Mouse (Mus musculus) embryonic facial prominence, embryonic 13.5 days (tissue): ENCODE data around the gene Erf. TPM values are rescaled to one million over a fixed set of nuclear protein-coding genes. Genes with fewer than 3 reads are reported as not detected.
A peak's percentile ranks its signal among the peaks of the same experiment; 100 is the strongest.

ENCODE experiments used
- ATAC-seq: fragments of 200-750 bp; cut with Nextera tagmentation; 2 replicates; pipeline ENCODE4 v1.8.0; 2017; ENCODE audit warnings: low read depth; ENCODE audit not compliant: insufficient number of reproducible peaks, insufficient read depth, low FRiP score, low TSS enrichment
- H3K27ac ChIP-seq: fragments of 300-500 bp; sonication (generic); 2 replicates; pipeline ENCODE4 v1.5.1; 2015; ENCODE audit warnings: moderate library complexity, mild to moderate bottlenecking, inconsistent platforms
- H3K27me3 ChIP-seq: fragments of 300-500 bp; sonication (generic); 2 replicates; pipeline ENCODE4 v1.6.1; 2015; ENCODE audit warnings: mild to moderate bottlenecking, inconsistent platforms
- H3K36me3 ChIP-seq: fragments of 300-500 bp; sonication (generic); 2 replicates; pipeline ENCODE4 v1.6.1; 2015; ENCODE audit warnings: mild to moderate bottlenecking, inconsistent platforms
- H3K4me1 ChIP-seq: fragments of 300-500 bp; sonication (generic); 2 replicates; pipeline ENCODE4 v1.6.1; 2015; ENCODE audit warnings: inconsistent platforms
- H3K4me2 ChIP-seq: fragments of 300-500 bp; sonication (generic); 2 replicates; pipeline ENCODE4 v1.6.1; 2015; ENCODE audit warnings: moderate library complexity, mild to moderate bottlenecking, inconsistent platforms
- H3K4me3 ChIP-seq: fragments of 300-500 bp; sonication (generic); 2 replicates; pipeline ENCODE4 v1.5.1; 2015; ENCODE audit warnings: mild to moderate bottlenecking, inconsistent platforms
- H3K9ac ChIP-seq: fragments of 300-500 bp; sonication (generic); 2 replicates; pipeline ENCODE4 v1.6.1; 2015; ENCODE audit warnings: mild to moderate bottlenecking, inconsistent platforms
- H3K9me3 ChIP-seq: fragments of 300-500 bp; sonication (generic); 2 replicates; pipeline ENCODE4 v1.6.1; 2016; ENCODE audit warnings: inconsistent platforms
- WGBS: fragments of 180-500 bp; shearing (Covaris S2); methylation state at CpG from one replicate; pipeline ENCODE4 v1.1.7; 2015; ENCODE audit warnings: mixed read lengths; 5-methylcytosine and 5-hydroxymethylcytosine counted together
- polyA plus RNA-seq: library from polyadenylated mRNA; unstranded; fragments of >200 nt; fragmentation: Nextera tagmentation; extraction: Ambion mirVana; gene quantifications from 2 replicates; pipeline ENCODE4 v1.2.1, GENCODE M21; 2015

The Erf gene
- polyA plus RNA-seq, 1 experiment from 2014 or later = 25.3 TPM

DNA sequence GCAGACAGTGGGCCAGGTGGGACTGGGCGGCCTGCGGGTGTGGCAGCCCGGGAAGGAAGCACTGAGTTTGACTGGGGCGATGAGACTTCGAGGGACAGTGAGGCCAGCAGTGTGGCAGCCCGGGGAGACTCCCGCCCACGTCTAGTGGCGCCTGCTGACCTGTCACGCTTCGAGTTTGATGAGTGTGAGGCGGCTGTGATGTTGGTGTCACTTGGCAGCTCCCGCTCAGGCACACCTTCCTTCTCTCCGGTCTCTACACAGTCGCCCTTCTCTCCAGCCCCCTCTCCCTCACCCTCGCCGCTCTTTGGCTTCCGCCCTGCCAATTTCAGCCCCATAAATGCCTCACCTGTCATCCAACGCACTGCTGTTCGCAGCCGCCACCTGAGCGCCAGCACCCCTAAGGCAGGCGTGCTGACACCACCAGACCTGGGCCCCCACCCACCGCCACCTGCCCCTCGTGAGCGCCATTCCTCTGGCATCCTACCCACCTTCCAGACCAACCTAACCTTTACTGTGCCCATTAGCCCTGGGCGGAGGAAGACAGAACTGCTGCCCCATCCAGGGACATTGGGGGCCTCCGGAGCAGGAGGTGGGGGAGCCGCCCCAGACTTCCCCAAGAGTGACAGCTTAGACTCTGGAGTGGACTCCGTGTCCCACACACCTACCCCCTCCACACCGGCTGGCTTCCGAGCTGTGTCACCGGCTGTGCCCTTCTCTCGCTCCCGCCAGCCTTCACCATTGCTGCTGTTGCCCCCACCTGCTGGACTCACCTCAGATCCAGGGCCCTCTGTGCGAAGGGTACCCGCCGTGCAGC lies 22.1 kb upstream of the Erf start:
- Histone ChIP-seq H3K27ac (no peak overlapping the region), H3K4me2 (no peak overlapping the region), H3K4me3 (no peak overlapping the region), H3K9me3 (no peaks in the 10 kb centered on the region), H3K36me3 (peaks cover 40% of the 10 kb centered on the region), H3K9ac (0 out of 2 replicates have a peak overlapping the region, but pooled peaks have one; percentile 21), H3K4me1 (peaks cover 63% of the 10 kb centered on the region), H3K27me3 (no peaks in the 10 kb centered on the region)
- ATAC-seq = no peak
- 89% methylated on average over 38 of the region's 38 CpGs for WGBS

DNA sequence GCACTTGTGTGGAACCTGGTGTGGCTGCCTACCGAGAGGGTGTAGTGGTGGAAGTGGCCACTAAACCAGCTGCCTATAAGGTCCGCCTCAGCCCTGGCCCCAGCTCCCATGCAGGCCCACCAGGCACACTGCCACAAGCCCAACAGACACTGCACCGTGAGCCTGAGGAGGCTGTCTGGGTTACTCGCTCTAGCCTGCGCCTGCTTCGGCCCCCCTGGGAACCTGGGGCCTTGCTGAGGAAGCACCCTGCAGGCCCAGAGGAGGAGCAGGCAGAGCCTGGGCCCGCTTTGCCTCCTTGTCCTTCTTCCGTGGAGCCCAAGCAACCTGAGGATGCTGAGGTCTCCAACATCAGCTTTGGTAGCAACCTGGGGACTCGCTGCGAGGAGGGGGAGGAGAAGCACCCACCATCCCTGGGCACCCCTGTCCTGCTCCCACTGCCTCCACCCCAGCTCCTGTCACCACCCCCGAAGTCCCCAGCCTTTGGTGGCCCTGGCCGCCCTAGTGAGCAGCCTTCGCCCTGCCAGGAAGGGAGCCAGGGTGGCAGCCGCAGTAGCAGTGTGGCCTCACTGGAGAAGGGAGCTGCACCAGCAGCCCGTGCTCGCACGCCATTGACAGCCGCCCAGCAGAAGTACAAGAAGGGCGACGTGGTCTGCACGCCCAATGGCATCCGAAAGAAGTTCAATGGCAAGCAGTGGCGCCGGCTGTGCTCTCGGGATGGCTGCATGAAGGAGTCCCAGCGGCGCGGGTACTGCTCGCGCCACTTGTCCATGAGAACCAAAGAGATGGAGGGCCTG lies 21.3 kb upstream of the Erf start:
- ATAC-seq = no peak
- 87% methylated on average over 30 of the region's 30 CpGs for WGBS
- Histone ChIP-seq H3K4me1 (peaks cover 58% of the 10 kb centered on the region), H3K27me3 (no peaks in the 10 kb centered on the region), H3K4me2 (no peak overlapping the region), H3K9ac (0 out of 2 replicates have a peak overlapping the region, but pooled peaks have one; percentile 21), H3K36me3 (peaks cover 40% of the 10 kb centered on the region), H3K4me3 (no peak overlapping the region), H3K9me3 (no peaks in the 10 kb centered on the region), H3K27ac (no peak overlapping the region)

DNA sequence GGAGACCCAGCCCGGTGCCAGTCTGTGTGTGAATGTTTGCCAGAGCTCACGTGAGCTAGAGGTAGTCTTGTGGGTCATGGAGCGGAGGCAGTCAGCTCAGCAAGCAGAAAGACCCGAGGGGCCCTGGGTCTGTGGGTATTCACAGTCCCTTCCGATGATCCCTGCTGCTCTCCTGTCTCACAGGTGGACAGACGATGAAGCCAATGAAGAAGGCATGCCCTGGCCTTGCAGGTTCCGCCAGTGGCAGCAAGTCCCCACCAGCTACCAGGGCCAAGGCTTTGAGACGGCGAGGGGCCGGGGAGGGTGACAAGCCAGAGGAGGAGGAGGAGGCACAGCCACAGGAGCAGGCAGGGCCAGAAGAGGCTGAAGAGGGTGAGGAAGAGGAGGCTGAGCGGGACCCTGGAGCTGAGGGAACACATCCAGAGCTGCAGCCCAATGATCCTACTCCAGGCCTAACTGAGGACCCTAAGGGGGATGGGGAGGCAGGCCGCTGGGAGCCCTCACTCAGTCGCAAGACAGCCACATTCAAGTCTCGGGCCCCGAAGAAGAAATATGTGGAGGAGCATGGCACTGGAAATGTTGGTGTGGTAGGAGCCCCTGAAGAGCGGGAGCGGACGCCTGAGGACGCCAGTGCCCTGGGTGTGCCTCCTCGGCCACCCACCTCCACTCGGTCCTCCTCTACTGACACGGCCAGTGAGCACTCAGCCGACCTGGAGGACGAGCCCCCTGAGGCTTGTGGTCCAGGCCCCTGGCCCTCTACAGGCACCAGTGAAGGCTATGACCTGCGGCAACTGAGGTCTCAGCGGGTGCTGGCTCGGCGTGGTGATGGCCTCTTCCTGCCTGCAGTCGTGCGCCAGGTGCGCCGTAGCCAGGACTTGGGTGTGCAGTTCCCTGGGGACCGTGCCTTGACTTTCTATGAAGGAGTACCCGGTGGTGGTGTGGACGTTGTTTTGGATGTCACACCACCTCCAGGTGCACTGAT lies 20.4 kb upstream of the Erf start:
- H3K4me1 ChIP-seq = peaks cover 51% of the 10 kb centered on the region
- H3K27ac ChIP-seq = no peak overlapping the region
- H3K9ac ChIP-seq = peak overlapping the region; percentile 82
- WGBS = 88% methylated on average over 35 of the region's 35 CpGs
- ATAC-seq = no peak
- no peak overlapping the region for H3K4me3 ChIP-seq
- H3K36me3 ChIP-seq = peaks cover 38% of the 10 kb centered on the region
- no peak overlapping the region for H3K4me2 ChIP-seq
- H3K9me3 ChIP-seq = no peaks in the 10 kb centered on the region
- no peaks in the 10 kb centered on the region for H3K27me3 ChIP-seq

DNA sequence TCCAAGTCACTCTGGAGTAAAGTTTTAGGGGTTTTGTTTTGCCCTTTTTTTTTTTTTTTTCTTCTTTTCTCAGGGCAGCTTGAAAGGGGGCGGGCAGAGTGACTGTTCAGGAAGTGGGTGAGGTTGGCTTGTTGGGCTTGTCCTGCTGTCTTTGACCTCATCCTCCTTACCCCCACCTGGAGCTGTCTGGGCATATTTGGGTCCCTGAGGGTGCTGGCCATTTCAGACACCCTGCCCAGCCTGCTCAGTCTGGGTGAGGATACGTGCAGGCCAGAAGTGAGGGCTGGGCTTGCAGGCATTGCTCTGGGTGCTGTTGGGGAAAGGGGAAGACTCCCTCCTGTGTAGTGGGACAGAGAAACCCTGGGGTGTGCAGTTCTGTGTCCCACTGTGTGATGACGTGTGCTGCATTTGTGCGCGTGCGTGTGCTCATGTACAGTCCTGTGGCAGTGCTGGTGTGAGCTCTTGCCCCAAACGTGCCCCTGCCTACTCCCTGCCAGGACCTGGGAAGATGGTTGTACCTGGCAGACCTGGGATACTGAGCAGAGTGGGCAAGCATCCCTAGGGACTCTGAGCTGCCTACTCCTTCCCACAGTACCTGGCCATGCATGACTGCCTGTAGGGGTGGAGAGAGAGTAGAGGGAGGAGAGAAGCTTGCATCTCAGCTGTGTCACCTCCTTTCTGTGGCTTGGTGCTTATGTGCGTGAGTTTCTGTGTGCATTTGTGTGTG lies 19.1 kb upstream of the Erf start:
- no peak for ATAC-seq
- Histone ChIP-seq H3K9ac (peak overlapping the region; percentile 82; the same call in 1 of the 2 replicates), H3K27me3 (no peaks in the 10 kb centered on the region), H3K4me3 (peak overlapping the region; percentile 77), H3K9me3 (no peaks in the 10 kb centered on the region), H3K4me2 (peak overlapping the region; percentile 82), H3K27ac (peak overlapping the region; percentile 75), H3K36me3 (peaks cover 38% of the 10 kb centered on the region), H3K4me1 (peaks cover 39% of the 10 kb centered on the region)
- 83% methylated on average over 8 of the region's 8 CpGs for WGBS

DNA sequence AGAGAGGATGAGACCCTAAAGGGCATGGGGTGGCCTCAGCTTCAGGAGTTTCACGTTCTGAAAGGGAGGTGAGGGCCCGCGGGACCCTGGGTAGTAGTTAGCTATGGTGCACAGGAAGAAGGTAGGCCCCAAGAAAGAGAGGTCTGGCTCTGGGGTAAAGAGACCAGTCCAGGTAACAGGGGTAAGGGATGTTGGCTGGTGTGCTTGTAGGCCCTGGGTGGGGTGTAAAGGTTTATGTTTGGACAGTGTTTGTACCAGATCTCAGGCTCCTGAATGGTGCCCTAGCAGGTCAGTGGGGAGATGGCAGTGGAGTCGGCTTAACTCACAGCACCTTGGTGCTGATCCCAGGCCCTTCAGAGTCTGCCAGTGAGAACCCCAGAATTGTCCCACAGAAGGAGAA lies 18.5 kb upstream of the Erf start:
- peak overlapping the region; percentile 75 for H3K27ac ChIP-seq
- peak overlapping the region; percentile 82 for H3K4me2 ChIP-seq
- peak overlapping the region; percentile 77 for H3K4me3 ChIP-seq
- peak overlapping the region; percentile 82 for H3K9ac ChIP-seq
- H3K4me1 ChIP-seq = peaks cover 32% of the 10 kb centered on the region
- no peak for ATAC-seq
- H3K27me3 ChIP-seq = no peaks in the 10 kb centered on the region
- H3K36me3 ChIP-seq = peaks cover 35% of the 10 kb centered on the region
- H3K9me3 ChIP-seq = no peaks in the 10 kb centered on the region
- WGBS = 45% methylated on average over 4 of the region's 4 CpGs

DNA sequence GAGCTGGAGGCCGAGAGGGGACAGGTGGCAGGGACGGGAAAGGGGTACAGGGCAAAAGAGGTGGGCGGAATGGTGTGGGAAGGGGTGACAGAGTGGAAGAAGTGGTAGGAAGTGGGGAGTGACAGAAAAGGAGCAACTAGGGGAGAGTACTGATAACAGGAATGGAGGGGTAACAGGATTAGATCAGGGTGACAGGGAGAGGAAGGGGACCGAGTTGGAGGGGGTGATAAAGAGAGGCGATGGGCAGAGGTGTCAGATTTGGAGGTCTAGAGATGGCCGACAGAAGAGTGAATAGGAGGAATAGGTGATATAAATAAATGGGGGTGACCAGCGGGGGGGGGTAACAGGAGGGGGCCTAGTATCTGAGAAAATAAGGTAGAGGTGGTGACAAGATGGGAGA lies 18.0 kb upstream of the Erf start:
- ATAC-seq = no peak
- H3K27me3 ChIP-seq = no peaks in the 10 kb centered on the region
- H3K9me3 ChIP-seq = no peaks in the 10 kb centered on the region
- peak overlapping the region; percentile 82 for H3K9ac ChIP-seq
- peak overlapping the region; percentile 77 for H3K4me3 ChIP-seq
- 3% methylated on average over 7 of the region's 7 CpGs for WGBS
- H3K4me2 ChIP-seq = peak overlapping the region; percentile 82
- peaks cover 28% of the 10 kb centered on the region for H3K4me1 ChIP-seq
- H3K27ac ChIP-seq = peak overlapping the region; percentile 75
- peaks cover 30% of the 10 kb centered on the region for H3K36me3 ChIP-seq

DNA sequence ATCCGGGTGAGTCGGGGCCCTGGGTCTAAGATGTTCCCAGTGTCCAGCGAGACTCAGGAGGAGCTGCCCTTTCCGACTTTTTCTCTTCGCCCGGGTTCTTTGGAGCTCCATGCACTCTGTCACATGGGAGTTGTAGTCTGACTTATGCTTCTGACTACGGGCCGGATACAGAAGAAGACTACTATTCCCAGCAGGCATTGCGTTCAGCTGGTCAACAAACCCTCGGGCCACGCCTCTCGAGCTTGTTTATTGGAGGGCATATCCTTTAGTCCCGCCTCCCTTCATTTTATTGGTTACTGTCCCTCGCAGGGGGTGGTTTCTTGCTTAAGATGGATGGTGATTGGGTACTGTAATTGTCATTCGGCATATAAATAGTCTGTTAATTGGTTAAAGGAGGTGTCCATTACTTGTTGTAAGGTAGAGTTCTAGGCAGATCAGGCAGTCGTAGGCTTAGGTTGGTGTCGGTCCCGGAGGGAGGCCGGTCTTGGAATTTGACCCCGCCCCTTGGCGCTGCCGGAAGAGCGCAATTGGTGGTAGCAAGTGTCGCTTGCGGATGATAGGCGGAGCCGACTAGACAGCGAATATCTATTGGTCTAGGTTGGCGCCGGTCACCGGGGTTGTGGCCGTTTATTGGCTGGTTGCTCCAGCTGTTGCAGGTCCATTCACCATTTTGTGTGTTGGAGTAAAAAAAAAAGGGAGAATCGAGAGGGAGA lies 17.3 kb upstream of the Erf start:
- no peaks in the 10 kb centered on the region for H3K27me3 ChIP-seq
- peak overlapping the region; percentile 94 for H3K27ac ChIP-seq
- H3K9ac ChIP-seq = peak overlapping the region; percentile 82
- H3K9me3 ChIP-seq = no peaks in the 10 kb centered on the region
- peaks cover 23% of the 10 kb centered on the region for H3K36me3 ChIP-seq
- H3K4me3 ChIP-seq = peak overlapping the region; percentile 77
- H3K4me2 ChIP-seq = peak overlapping the region; percentile 82
- under 1% methylated on average over 33 of the region's 33 CpGs for WGBS
- peak; percentile 94 for ATAC-seq
- H3K4me1 ChIP-seq = peaks cover 23% of the 10 kb centered on the region

DNA sequence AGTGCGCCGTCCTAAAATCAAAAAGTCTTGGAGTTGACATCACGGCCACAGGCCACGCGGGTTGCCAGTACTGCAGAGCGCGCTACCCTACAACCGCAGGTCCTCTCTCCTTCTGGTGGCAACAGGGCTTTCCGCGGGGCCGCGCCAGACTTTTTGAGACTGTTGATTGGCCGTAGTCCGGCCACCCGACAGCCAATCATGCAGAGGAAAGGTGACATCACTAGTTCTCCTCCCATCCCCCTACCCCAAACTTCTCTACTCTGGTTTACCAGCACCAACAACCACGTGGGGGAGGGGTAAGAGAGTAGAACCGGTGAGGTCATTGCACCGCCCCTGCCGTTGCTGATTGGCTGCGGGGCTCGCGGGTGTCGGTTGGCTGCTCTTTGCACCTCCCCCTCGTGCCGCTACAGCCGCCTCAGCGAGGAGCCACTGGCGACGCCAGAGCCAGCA lies 16.8 kb upstream of the Erf start, which contains the start of gene Cic:
Gene Cic, plus strand, starts transcription at position 404 of the 450 bp plus-strand sequence.
- peaks cover 18% of the 10 kb centered on the region for H3K36me3 ChIP-seq
- peaks cover 23% of the 10 kb centered on the region for H3K4me1 ChIP-seq
- ATAC-seq = peak; percentile 85

DNA sequence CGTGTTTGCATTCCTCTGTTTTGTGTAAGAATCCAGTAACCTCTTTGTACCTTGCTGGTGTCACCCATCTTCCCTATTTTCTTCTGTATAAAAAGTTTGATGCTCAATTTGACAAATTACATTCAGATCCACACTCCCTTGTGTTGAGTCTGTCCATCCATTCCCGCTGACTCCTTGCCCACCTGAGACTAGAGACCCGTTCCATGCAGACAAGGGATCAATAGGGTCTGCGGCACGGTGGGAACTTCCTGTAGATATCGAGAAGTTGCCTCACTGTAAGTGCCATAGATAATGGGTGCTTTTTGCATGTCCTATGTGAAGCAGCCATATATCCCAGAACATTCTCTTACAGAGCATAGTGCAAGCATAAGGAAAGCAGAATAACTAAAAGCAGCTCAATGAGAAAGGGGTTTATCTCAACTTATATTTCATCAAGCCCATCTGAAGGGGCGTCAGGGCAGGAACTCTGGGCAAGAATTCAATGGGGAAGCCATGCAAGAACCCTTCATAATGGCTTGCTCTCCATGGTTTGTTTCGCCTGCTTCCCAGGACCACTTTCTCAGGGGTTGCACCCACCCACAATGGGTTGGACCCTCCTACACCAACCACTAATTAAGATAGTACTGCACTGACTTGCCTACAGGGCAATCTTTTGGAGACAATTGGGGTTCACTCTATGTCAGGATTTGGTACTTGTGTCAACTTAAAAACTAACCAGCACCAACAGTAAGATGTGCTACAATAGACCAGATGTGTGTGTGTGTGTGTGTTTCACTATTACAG lies 15.8 kb upstream of the Erf start:
- no peak for ATAC-seq
- no peak overlapping the region for H3K9ac ChIP-seq
- H3K4me2 ChIP-seq = peak overlapping the region; percentile 64
- peaks cover 8% of the 10 kb centered on the region for H3K36me3 ChIP-seq
- 88% methylated on average over 8 of the region's 8 CpGs for WGBS
- H3K27ac ChIP-seq = no peak overlapping the region; the same call in 1 of the 2 replicates
- no peaks in the 10 kb centered on the region for H3K9me3 ChIP-seq
- H3K4me1 ChIP-seq = peaks cover 23% of the 10 kb centered on the region
- H3K27me3 ChIP-seq = no peaks in the 10 kb centered on the region
- H3K4me3 ChIP-seq = peak overlapping the region; percentile 77; the same call in 1 of the 2 replicates

More for the DNA sequence above, 16.8 kb upstream of the Erf start, which contains the start of gene Cic:
- peak within 1 kb of the TSS; percentile 77 for H3K4me3 ChIP-seq
- no peaks in the 10 kb centered on the region for H3K9me3 ChIP-seq
- no peaks in the 10 kb centered on the region for H3K27me3 ChIP-seq
- 0% methylated on average over 29 of the region's 29 CpGs for WGBS
- peak within 1 kb of the TSS; percentile 82 for H3K4me2 ChIP-seq
- H3K27ac ChIP-seq = peak within 1 kb of the TSS; percentile 94
- peak within 1 kb of the TSS; percentile 82 for H3K9ac ChIP-seq
